Mouse (Mus musculus): Measurements from ENCODE around the gene Spata21. TPM values are rescaled to one million over a fixed set of nuclear protein-coding genes. Genes with fewer than 3 reads are reported as not detected.

The Spata21 gene
- total RNA-seq, 1 experiment from 2014 or later, result not detected

DNA sequence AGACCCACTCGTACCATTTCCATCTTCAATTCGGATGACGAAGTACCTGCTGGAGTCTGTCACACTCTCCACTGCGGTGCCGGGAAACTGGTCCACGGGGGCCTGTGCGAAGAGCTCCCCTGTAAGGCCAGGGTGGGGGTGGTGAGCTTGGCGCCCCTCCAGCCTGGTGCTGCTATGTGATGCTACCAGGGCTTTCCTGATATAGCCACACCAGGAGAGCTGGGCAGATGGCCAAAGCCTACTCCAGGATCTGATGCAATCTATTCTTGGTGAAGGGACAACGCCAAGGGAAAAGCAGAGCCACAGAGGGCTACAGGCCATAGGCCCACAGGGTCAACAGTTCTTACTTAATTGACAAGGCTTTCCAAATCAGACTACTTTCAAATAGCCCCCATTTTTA, 14.5 kb upstream of the Spata21 start:
- ATAC-seq (replicated peaks; ENCODE audit: low read depth, poor library complexity, severe bottlenecking), result no peak

DNA sequence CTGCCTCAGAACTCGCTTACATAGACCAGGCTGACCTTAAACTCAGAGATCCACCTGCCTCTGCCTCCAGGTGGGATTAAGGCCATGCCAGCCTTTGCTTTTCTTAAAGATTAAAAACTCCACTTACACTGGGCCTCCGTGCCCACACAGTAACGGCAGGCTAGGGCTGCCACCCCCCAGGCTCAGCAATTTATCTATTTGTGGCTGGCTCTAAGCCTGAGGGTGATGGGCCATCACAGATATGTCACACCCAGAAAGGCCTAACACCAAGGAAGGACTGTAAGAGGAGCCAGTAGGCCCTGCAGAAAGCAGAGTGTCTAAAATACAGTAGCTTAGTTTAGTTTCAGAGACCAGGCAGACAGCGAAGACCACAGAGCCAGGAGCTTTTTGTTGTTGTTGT, 14.0 kb upstream of the Spata21 start:
- no peak for ATAC-seq (replicated peaks; ENCODE audit: low read depth, poor library complexity, severe bottlenecking)

DNA sequence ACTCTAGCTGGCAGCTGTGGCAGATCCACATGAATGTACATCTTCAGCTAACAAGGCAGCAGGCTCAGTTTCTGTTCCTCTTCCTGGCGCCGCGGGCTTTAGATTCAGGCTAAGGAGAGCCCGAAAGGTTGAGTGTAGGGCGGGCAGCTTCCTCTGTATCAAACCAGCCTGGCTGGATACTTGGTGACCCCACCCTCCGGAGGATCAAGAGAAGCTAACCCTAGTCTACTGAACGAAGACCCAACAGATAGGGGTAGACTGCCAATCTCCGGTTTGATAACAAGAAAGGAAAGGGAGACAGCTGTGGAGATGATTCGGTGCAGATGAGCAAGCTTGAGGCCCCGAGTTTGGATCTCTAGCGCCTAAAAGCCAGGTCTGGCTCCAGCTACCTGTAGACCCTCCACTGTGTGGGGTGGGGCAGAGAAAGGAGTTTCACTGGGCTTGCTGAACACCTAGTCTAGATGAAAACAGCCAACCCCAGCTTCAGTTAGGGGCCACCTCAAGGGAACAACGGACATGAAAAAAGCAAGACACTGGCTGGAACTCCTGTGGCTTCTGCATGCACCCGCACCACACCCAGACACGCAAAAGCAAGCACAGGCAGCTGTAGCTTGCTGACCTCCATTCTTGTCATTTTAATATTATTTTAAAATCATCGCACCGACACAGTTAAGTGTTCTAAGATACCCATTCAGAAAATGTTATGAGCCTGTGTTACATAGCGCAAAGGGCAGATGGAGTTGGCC, 11.2 kb upstream of the Spata21 start:
- peak; percentile 56 for ATAC-seq (replicated peaks; ENCODE audit: low read depth, poor library complexity, severe bottlenecking)

DNA sequence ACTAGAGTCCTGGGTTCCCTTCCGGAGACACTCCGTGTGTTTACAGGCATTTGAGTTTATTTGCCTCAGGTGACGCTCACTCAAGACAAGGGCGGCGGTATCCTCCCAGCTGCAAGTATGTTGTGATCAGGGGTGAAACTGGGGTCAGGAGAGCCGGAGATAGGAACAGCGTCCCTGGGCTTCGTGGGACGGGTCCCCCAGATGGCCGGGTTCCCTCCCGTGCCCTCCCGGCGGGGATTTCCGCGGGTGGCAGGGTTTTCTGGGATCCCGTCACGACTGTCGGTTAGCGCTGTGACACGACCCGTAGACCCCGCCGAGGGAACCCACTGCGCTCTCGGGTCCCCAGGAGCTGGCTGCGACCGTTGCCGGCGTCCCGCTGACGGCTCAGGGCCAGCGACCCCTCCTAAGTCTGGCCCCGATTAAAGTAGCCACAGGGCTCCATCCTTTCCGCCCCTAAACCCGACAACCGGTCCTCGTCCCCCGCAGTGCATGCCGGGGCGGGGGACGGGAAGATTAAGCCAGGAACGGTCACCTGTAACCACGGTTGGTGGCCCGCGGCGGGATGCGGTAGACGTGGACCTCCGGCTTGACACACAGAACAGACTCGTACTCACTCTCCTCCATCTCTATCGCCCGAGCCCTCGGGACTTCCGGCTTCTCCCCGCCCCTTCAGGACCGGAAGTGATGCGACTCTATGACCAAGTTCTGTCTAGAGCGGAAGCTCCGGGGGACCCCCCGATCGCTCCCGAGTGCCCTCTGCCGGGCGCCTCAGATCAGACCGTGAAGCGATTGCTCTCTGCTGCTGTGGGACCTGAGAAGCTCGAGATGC, 10.2 kb upstream of the Spata21 start, which contains the start of gene Necap2:
TSS of gene Necap2 (minus strand) at position 677 of the 829 bp plus-strand sequence.
- ATAC-seq (replicated peaks; ENCODE audit: low read depth, poor library complexity, severe bottlenecking), result peak; percentile 84

DNA sequence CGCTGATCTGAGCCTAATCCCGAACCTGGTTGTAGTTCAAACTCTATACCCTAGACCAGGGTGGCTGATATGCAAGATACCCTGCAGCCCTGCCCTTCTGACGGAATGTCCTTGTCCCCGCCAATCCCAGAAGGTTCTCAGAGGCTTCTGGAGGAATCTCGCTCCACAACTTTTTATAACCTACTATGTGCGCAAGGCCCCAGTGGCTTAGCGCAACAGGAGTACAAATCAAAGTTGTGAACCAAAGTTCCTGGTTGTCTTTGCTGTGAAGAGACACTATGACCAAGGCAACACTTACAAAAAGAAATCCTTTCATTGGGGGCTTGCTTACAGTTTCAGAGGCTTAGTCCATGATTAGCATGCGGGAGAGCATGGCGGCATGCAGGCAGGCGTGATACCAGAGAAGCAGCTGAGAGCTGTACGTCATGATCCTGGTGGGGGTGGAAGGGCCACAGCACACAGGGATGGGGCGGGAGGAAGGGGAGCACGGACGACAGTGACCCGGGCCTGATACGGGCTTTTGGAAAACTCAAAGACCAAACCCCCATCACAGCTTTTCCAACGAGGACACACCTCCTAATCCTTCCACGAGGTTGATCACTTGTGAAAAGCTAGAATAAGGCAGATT, 9.5 kb upstream of the Spata21 start:
- ATAC-seq (replicated peaks; ENCODE audit: low read depth, poor library complexity, severe bottlenecking), result no peak

DNA sequence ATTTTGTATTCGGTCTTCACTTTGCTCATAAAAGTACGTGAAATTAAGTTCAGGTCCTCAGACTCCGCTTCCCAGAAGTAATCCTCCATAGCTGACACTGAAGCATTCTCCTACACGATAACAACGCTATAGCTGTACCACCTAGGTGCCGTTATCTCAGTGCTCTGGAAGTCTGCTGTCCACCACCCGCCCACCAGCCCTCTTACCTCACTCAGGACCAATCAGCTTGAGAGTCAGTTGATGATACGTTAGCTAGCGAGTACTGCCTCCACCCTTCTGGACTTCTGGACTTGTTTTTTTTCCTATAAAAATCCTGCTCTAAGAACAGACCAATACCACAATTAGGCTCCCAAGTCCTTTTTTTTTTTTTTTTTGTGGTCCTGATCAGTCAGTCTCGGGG, 1.3 kb upstream of the Spata21 start:
- no peak for ATAC-seq (replicated peaks; ENCODE audit: low read depth, poor library complexity, severe bottlenecking)

DNA sequence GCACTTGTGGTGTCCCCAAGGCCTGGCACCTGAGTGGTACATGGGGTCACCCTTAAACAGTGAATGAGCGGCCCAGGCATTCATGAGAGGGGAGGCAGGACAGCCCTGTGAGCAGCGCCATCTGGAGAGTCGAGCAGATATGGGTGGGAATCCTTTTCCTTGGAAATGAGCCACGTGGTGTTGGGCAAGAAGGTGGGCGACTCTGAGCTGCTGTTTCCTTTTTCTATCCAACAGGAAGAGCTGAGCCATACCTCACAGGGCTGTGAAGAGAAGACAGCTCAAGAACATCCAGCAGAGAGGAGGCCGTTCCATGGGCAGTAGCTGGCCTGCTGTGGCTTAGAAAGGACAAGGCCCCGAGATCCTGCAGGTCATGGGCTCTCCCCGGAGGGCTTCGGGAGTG, 581 bp downstream of the Spata21 start:
- no peak for ATAC-seq (replicated peaks; ENCODE audit: low read depth, poor library complexity, severe bottlenecking)

DNA sequence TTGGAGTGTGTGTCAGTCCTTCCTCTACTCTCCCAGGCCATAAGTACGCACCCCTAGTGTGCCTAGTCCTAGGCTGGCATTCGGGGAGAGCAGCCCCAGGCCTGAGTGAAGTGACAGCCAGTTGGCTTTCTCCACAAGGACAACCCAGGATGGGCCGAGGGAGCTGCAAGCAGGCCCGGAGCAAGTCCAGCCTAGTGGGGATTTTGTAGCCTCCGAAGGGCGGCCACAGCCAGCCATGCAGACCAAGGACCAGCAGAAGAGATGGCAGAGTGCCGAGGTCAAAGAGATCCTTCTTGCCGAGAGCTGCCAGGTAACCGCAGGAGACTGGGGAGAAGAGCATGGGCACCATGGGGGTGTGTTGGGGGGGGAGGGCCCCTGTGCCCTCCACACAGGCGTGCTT, 6.9 kb downstream of the Spata21 start:
- no peak for ATAC-seq (replicated peaks; ENCODE audit: low read depth, poor library complexity, severe bottlenecking)

DNA sequence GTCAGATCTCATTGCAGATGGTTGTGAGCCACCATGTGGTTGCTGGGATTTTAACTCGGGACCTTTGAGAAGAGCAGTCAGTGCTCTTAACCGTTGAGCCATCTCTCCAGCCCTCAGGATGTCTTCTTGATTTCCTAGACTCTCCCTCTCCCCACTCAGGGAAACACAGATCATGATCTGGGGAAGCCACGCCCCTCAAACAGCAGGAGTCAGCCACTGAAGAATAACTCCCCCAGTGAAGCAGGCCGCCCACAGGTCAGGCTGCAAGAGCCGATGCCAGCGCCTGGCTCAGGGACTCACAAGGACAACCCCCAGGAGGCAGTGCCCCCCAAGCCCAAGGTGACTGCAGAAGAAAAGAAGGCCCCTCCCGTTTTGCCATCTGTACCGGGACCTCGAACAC, 8.6 kb downstream of the Spata21 start:
- no peak for ATAC-seq (replicated peaks; ENCODE audit: low read depth, poor library complexity, severe bottlenecking)

DNA sequence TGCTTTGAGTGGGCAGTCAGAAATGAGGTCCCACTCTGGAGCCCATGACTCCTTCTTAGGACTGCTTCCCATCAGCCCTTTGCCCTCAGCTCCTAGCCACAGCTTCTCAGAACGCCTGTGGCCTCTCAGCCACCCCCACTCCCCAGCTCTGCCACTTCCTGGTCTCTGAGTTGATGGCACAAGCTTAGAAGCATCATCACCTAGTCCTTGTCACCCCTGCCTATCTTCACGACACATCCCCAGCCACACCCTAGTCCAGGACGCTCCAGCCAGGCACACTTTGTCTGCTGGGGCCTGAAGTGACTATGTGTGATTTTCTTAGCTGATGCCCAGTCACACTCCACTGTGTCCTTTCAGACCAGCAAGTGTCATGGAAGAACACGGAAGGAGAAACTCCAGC, 10.8 kb downstream of the Spata21 start:
- peak; percentile 59 for ATAC-seq (replicated peaks; ENCODE audit: low read depth, poor library complexity, severe bottlenecking)

DNA sequence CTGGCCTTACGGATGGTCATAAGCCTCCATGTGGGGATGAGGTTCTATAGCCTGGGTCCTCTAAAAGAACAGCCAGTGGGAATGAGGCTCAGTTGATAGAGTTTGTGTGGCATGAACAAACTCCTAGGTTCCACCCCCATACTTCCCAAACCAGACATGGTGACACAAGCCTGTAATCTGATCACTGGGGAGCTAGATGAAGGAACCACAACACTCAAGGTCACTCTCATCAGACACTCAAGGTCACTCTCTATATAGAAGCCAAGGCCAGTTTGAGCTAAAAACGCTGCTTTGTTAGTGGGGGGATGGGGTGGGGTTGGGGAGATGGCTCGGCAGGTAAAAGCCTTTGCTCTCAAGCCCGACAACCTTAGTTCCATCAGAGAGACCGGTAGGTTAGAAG, 11.8 kb downstream of the Spata21 start:
- ATAC-seq (replicated peaks; ENCODE audit: low read depth, poor library complexity, severe bottlenecking), result no peak

DNA sequence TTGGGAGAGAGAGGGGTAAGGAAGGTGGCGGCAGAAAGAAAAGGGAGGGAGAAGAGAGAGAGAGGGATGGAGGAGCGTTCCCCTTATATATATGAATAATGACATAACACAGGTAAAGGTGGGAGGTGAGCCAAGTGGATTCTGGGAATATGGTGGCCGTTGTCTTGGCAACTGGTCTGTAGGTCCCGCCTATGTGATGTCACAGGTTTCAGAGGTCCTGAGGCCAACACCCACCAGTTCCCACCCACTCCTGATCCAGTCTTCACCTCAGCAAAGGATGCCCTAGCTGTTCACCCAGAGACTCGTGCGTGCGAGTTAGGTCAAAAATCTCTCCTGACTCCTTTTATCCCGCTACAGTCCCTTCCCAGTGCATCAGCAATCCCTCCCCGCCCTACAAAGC, 13.2 kb downstream of the Spata21 start:
- ATAC-seq (replicated peaks; ENCODE audit: low read depth, poor library complexity, severe bottlenecking), result no peak

DNA sequence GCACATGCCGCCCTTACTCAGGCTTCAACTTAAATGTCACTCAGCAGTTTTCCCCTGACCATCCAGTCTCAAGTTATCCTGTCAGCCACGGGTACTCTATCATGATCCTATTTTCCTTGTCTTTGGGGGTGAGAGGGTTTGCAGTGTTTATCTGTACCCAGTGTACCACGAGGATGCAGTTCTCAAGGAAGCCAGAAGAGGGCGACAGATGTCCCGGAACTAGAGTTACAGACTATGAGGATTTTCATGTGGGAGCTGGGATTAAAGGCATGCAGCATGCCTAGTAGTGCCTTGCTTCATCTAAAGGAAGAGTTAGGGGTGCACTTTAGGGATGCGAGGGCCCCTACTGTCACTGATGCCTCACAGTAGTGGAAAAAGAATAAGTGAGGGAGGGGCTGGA, 13.7 kb downstream of the Spata21 start:
- no peak for ATAC-seq (replicated peaks; ENCODE audit: low read depth, poor library complexity, severe bottlenecking)

DNA sequence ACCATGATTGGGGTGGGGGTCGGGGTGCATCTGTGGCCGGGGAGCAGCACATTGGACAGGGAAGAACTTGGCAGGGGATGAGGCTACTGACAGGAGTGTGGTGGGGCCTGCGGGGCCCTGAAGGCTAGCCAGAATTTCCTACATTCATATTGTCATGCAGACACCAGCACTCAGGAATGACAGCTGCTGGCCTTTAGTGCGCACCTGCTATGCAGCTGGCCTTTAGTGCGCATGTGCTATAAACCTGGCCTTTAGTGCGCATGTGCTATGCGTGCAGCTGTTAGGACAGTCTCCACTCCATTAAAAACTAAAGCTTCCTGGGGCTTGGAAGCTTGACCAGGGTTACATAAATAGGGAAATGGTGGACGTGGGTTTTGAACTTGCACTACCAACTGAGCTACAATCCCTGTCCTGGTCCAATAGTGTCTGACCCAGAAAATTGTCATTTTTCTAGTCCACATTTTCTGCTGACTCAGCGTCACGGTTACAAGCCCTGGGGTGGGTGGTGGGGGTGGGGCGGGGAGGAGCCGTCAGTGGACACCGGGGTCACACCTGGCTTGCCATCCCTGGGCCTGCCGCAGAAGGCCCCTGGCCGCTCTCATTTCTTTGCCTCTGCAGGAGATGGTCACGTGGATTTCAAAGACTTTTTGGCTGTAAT, 18.5 kb downstream of the Spata21 start:
- no peak for ATAC-seq (replicated peaks; ENCODE audit: low read depth, poor library complexity, severe bottlenecking)

DNA sequence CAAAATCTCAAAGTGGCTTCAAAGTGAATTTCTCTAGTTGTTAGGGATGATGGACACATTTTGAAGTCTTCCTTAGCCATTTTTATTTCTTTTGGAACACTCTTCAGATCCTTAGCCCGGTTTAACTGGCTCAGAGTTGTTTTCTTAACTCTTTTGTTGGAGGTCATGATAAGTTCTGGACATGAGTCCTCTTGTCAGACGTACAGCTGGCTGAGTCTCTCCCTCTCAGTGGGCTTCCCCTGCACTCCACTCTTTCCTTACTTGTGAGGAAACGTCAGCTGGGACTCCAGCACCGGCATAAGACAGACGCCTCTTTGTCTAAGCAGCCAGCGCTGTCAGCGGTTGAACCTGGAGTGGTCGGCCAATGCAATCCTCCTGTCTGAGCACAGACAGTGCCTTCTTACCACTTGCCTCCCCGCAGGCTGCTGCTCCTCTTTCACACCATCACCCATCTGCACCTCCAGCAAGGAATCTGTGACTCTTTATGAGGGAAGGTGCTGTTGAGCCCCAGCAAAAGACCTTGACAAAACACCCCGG, 20.1 kb downstream of the Spata21 start:
- no peak for ATAC-seq (replicated peaks; ENCODE audit: low read depth, poor library complexity, severe bottlenecking)

DNA sequence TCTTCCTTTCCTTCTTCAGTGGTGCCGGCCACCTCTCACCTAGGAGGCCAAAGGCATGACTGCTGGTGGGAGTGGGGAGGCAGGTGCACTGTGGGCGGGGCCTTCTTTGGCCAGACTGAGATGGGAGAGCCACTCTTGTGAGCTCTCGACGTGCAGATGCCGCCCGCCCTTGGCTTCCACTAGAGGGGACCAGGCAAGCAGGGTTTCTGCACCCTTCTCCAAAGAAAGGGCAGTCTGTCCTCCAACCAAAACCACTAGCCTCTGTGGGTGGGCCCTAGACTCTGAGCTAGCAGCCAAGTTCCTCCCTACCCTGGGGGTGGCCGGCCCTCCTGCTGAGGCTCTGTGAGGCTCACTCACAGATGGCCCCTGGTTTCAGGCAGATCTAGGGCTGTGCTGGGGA, 25.7 kb downstream of the Spata21 start:
- ATAC-seq (replicated peaks; ENCODE audit: low read depth, poor library complexity, severe bottlenecking), result no peak

DNA sequence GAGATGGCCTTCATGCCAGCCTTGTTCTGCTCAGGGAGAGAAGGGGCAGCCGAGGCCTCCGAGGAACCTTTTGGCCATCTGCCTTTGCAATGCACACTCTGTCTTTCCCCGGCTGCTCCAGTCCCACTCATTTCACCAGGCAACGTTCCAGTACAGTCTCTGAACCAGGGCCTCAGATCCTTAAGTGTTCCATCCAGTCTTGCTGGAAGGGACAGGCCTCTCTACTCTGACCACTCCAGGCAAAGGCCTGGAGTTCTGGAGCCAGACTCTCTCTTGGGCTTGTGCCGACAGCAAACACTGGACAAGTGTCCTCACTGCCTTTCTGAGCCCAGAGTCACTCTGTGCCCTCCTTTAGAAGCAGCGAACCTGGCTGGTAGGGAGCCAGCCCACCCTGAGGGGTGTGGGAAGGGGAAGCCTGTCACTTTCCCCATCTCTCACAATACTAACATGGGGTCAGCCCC, 26.4 kb downstream of the Spata21 start:
- ATAC-seq (replicated peaks; ENCODE audit: low read depth, poor library complexity, severe bottlenecking), result no peak

DNA sequence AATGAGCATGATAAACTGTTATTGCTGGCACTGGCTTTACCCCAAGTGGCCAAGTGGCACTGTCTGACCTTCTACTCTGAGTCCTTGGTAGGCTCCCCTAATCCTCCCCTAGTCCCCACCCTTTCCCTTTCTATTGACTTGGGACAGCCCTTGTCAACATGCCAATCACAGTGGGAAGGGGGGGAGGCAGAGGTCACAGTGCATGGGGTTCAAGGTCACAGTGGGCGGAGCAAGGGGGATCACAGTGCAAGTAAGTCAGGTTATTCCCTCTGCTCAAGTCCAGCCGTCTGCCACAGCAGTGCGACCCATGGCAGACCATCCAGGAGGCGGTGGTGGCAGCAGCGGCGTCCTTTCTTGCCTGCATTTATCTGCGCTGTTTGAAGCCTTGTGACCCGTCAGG, 27.3 kb downstream of the Spata21 start:
- ATAC-seq (replicated peaks; ENCODE audit: low read depth, poor library complexity, severe bottlenecking), result no peak

DNA sequence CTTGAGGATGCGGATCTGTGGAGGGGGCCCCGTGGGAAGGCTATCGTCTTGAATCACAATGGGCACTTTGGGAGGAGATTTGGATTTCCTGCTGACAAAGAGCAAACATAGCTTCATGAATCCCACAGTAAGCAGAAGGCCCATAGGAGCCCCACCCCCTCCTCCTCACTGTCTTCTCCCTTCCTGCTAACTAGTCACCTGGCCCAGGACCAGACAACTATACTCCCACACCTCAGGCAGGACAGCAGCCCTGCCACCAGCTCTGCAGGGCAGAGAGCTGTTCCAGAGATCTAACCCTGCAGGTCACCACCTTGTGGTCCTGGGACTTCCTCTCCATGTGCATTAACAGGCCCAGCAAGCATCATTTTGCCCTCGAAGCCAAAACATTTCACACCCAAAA, 30.6 kb downstream of the Spata21 start:
- ATAC-seq (replicated peaks; ENCODE audit: low read depth, poor library complexity, severe bottlenecking), result no peak

DNA sequence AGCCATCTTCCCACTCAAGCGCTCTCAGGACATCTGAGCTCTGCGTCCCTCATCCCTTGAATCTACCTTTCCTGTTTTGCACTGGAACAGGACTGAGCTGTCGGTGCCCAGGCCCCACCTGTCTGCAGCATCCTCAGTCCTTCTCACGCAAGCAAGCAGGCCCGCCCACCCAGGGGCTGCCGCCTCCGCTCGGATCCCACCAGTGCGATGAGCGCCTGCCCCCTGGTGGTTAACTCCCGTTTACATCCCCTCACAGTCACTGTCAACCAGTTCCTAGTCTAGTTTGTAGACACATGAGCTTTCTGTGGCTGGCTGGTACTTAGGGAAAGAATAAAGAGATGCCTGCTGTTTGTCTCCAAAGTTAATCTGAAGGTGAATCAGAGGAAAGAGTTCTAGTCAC, 32.6 kb downstream of the Spata21 start:
- ATAC-seq (replicated peaks; ENCODE audit: low read depth, poor library complexity, severe bottlenecking), result peak; percentile 69
